Mouse (Mus musculus) G1E (cell line): ENCODE measurements around the gene Pecr.

Experiments
- CTCF ChIP-seq: IDR thresholded peaks from 2 replicates; pipeline ENCODE4 v1.5.1; 2012; ENCODE audit warnings: low read depth, low read length, inconsistent platforms, mixed read lengths
- GATA1 ChIP-seq: IDR thresholded peaks from 2 replicates; pipeline ENCODE4 v1.6.1; 2012; ENCODE audit warnings: borderline replicate concordance, low read length, inconsistent platforms, mixed read lengths
- POLR2AphosphoS5 ChIP-seq: IDR thresholded peaks from 2 replicates; pipeline ENCODE4 v1.6.1; 2012; ENCODE audit warnings: low read depth, low read length, inconsistent platforms; ENCODE audit not compliant: insufficient replicate concordance
- TAL1 ChIP-seq: conservative IDR thresholded peaks from 2 replicates; pipeline ENCODE4 v1.6.1; 2012; ENCODE audit warnings: low read depth, low read length, inconsistent platforms, mixed read lengths

GRCm38 (mm10) chr1:72242581-72243143 lies 41.5 kb downstream of the Pecr start:
- TF ChIP-seq CTCF (no peak), TAL1 (no peak), GATA1 (no peak), POLR2AphosphoS5 (no peak)
